Mouse (Mus musculus) myocyte (in vitro differentiated cells): Measurements from ENCODE around the gene Olfr433. TPM values are rescaled to one million over a fixed set of nuclear protein-coding genes. Genes with fewer than 3 reads are reported as not detected.

Experiments
- H3K27me3 ChIP-seq: one replicate; pipeline ENCODE4 v1.6.1; 2011; ENCODE audit not compliant: control insufficient read depth, insufficient read depth, insufficient read length
- H3K36me3 ChIP-seq: one replicate; pipeline ENCODE4 v1.6.1; 2011; ENCODE audit not compliant: control insufficient read depth, insufficient read depth
- H3K4me2 ChIP-seq: one replicate; pipeline ENCODE4 v1.6.1; 2011; ENCODE audit warnings: low read depth, control low read depth
- H3K4me3 ChIP-seq: one replicate; pipeline ENCODE4 v1.5.1; 2011; ENCODE audit warnings: mild to moderate bottlenecking, control low read depth, moderate library complexity
- H3K79me2 ChIP-seq: one replicate; pipeline ENCODE4 v1.6.1; 2011; ENCODE audit not compliant: control insufficient read depth, insufficient read depth
- H3ac ChIP-seq: one replicate; pipeline ENCODE4 v1.6.1; 2011; ENCODE audit not compliant: control insufficient read depth, insufficient read length
- CEBPB ChIP-seq: IDR thresholded peaks from 2 replicates; pipeline ENCODE4 v1.6.1; 2011; ENCODE audit warnings: mild to moderate bottlenecking, moderate library complexity; ENCODE audit not compliant: poor library complexity, insufficient read depth, severe bottlenecking
- E2F4 ChIP-seq: IDR thresholded peaks from one replicate; pipeline ENCODE4 v1.6.1; 2011; ENCODE audit warnings: mild to moderate bottlenecking, control low read depth, moderate library complexity; ENCODE audit not compliant: insufficient read depth
- MYOD1 ChIP-seq, 3 experiments: IDR thresholded peaks; one replicate each; pipeline ENCODE4 v1.6.1; 2011; ENCODE audit warnings: control low read depth in 2 of 3, low read depth in 2 of 3, mild to moderate bottlenecking in 2 of 3, moderate library complexity in 1 of 3; ENCODE audit not compliant: insufficient read length in 2 of 3, control insufficient read depth in 1 of 3
- MYOG ChIP-seq, 3 experiments: IDR thresholded peaks; one replicate each; pipeline ENCODE4 v1.6.1; 2011; ENCODE audit warnings: control low read depth in 2 of 3, low read depth in 2 of 3, mild to moderate bottlenecking in 2 of 3; ENCODE audit not compliant: insufficient read length in 2 of 3, control insufficient read depth in 1 of 3, insufficient read depth in 1 of 3
- POLR2A ChIP-seq: IDR thresholded peaks from one replicate; pipeline ENCODE4 v1.6.1; 2011; ENCODE audit warnings: low read depth, mild to moderate bottlenecking, control low read depth, moderate library complexity; ENCODE audit not compliant: insufficient read length
- SRF ChIP-seq: IDR thresholded peaks from one replicate; pipeline ENCODE4 v1.6.1; 2011; ENCODE audit warnings: low read depth; ENCODE audit not compliant: control insufficient read depth, insufficient read length
- TCF12 ChIP-seq: IDR thresholded peaks from one replicate; pipeline ENCODE4 v1.6.1; 2011; ENCODE audit warnings: mild to moderate bottlenecking, control low read depth; ENCODE audit not compliant: poor library complexity, insufficient read depth, severe bottlenecking
- USF1 ChIP-seq: IDR thresholded peaks from one replicate; pipeline ENCODE4 v1.6.1; 2011; ENCODE audit warnings: low read depth, mild to moderate bottlenecking, control low read depth, moderate library complexity
- polyA plus RNA-seq: library from polyadenylated mRNA; unstranded; fragments of >200 nt; fragmentation: generic; extraction: Trizol; gene quantifications from one replicate; pipeline ENCODE4 v1.2.1, GENCODE M21; 2012; ENCODE audit warnings: missing spikeins

Gene Olfr433
- polyA plus RNA-seq, 1 experiment, result not detected

- H3K36me3 ChIP-seq, result no peaks in the 10 kb centered on the region
- H3ac ChIP-seq, result no peak within 1 kb of the TSS
- no peaks in the 10 kb centered on the region for H3K27me3 ChIP-seq
- TF ChIP-seq TCF12 (no peak), SRF (no peak), CEBPB (no peak), MYOG (IDR thresholded peaks at IDR 0.05; ENCODE audit: control insufficient read depth in 1 of 3, insufficient read depth in 1 of 3, insufficient read length in 2 of 3, low read depth in 2 of 3) (no peak), USF1 (no peak)
- H3K79me2 ChIP-seq, result no peaks in the 10 kb centered on the region
- H3K4me2 ChIP-seq, result no peak within 1 kb of the TSS
- H3K4me3 ChIP-seq, result no peak within 1 kb of the TSS
These were observed 25.8 kb downstream of the Olfr433 start, which contains the start of gene Olfr430 for GRCm38 (mm10) chr1:174066305-174066704. TSS of gene Olfr430 (plus strand) at chr1:174066605.

GRCm38 (mm10) chr1:174084031-174084430 lies 43.5 kb downstream of the Olfr433 start, which contains the start of gene Olfr429:
TSS of gene Olfr429 (plus strand) at chr1:174084331.
- H3ac ChIP-seq, result no peak within 1 kb of the TSS
- no peak for TF ChIP-seq MYOG (IDR thresholded peaks at IDR 0.05; ENCODE audit: control insufficient read depth in 1 of 3, insufficient read depth in 1 of 3, insufficient read length in 2 of 3, low read depth in 2 of 3)
- no peak for TF ChIP-seq MYOD1 (IDR thresholded peaks at IDR 0.05; ENCODE audit: control insufficient read depth in 1 of 3, insufficient read length in 2 of 3, low read depth in 2 of 3)
- TF ChIP-seq TCF12, result no peak
- TF ChIP-seq POLR2A, result no peak
- no peak for TF ChIP-seq E2F4
- H3K4me3 ChIP-seq, result no peak within 1 kb of the TSS
- H3K36me3 ChIP-seq, result no peaks in the 10 kb centered on the region
- H3K4me2 ChIP-seq, result no peak within 1 kb of the TSS
- no peaks in the 10 kb centered on the region for H3K79me2 ChIP-seq
- H3K27me3 ChIP-seq, result no peaks in the 10 kb centered on the region

Other genes with a start within 250 kb of the Olfr433 start
- 1.9 TPM for gene Ifi211, start 127.7 kb upstream of the Olfr433 start, polyA plus RNA-seq
- 2.3 TPM for gene Mndal, start 98.2 kb upstream of the Olfr433 start, polyA plus RNA-seq
- 3.3 TPM for gene Ifi203, start 98.0 kb upstream of the Olfr433 start, polyA plus RNA-seq
- gene Ifi202b, start 58.0 kb upstream of the Olfr433 start, polyA plus RNA-seq, result 9.6 TPM
- gene Ifi205, start 8.9 kb upstream of the Olfr433 start, polyA plus RNA-seq, result 0.04 TPM
- gene Olfr432, start 8.5 kb downstream of the Olfr433 start, polyA plus RNA-seq, result not detected
- not detected for gene Olfr430, start 25.9 kb downstream of the Olfr433 start, polyA plus RNA-seq
- not detected for gene Olfr429, start 43.6 kb downstream of the Olfr433 start, polyA plus RNA-seq
- gene Olfr427, start 56.2 kb downstream of the Olfr433 start, polyA plus RNA-seq, result not detected
- gene Olfr231, start 80.5 kb downstream of the Olfr433 start, polyA plus RNA-seq, result not detected
- gene Olfr424, start 90.8 kb downstream of the Olfr433 start, polyA plus RNA-seq, result not detected
- not detected for gene Olfr420, start 114.9 kb downstream of the Olfr433 start, polyA plus RNA-seq
- 0.04 TPM for gene Spta1, start 132.1 kb downstream of the Olfr433 start, polyA plus RNA-seq
- gene Olfr419, start 211.4 kb downstream of the Olfr433 start, polyA plus RNA-seq, result not detected